In the genomic region with DNA sequence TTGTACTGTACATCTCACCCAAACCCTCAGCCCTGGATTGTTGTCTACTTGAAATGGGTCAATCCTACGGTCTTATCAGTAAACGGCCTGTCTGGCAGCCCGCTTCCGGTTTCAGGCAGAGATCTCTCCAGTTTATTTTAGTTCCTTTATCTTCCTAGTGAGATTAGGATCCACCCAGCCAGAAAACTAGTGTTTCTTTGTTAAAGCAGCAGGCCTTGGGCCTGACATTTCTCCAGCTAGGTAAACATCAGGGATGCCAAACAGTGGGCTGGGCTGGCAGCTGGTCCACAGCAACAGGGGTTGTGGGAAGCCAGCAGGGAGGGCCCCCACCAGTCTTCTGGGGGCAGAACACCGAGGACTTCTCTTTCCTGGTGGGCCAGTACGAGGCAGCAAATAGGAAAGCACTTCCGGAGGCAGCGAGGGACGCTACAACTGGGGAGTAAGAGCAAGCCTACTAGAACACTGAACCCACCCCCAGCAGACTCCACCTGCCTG, we compare ENCODE assay signal across 13 mouse cellular contexts. TPM values are rescaled to one million over a fixed set of nuclear protein-coding genes. Genes with fewer than 3 reads are reported as not detected.
DNase-seq lines count a peak whose midpoint lies in the region; ATAC-seq lines count a peak whose summit lies in the region.
"Had no signal": no experiment of that assay in that cellular context is flagged by ENCODE, and none has a peak within 500 bp of the region (broad histone marks: within the 10 kb centered on the region; RNA-seq: fewer than 3 reads in every experiment).

No protein-coding gene starts in this region.

- no peak overlapping the region for H3K4me3 ChIP-seq in lung, embryonic 16.5 days (ENCODE audit: low read length)
- H3K4me3 ChIP-seq in limb, embryonic 10.5 days, result no peak overlapping the region
- H3K4me3 ChIP-seq: layer of hippocampus, adult 2 months; limb, embryonic 13.5 days had no signal

- H3K27me3 ChIP-seq in lung, embryonic 16.5 days (ENCODE audit: control insufficient read depth, insufficient read depth, low read depth, low read length), result no peaks in the 10 kb centered on the region
- no peaks in the 10 kb centered on the region for H3K27me3 ChIP-seq in limb, embryonic 10.5 days (ENCODE audit: low read depth, poor library complexity, severe bottlenecking)
- H3K27me3 ChIP-seq: limb, embryonic 13.5 days had no signal

- WGBS in lung, embryonic 16.5 days, result 40% methylated on average over 9 of the region's 9 CpGs
- WGBS in limb, embryonic 10.5 days, result 85% methylated on average over 9 of the region's 9 CpGs

- no peak for DNase-seq in lung, postnatal 14 days
- no peak for DNase-seq in limb, embryonic 10.5 days (ENCODE audit: low spot score)
- no peak for DNase-seq in kidney, postnatal 14 days
- DNase-seq in spleen, postnatal 10 days (ENCODE audit: low spot score in 2 of 2), result no peak
- DNase-seq: embryo, embryonic 11 days; kidney, adult 11 months had no signal

- H3K4me1 ChIP-seq in lung, embryonic 16.5 days (replicated peaks; ENCODE audit: control insufficient read depth, insufficient read depth, low read length), result peaks cover 32% of the 10 kb centered on the region
- peaks cover 25% of the 10 kb centered on the region for H3K4me1 ChIP-seq in limb, embryonic 10.5 days

- H3K9me3 ChIP-seq in lung, embryonic 16.5 days (ENCODE audit: control insufficient read depth, low read length), result no peaks in the 10 kb centered on the region; the same call in 1 of the 2 replicates
- no peaks in the 10 kb centered on the region for H3K9me3 ChIP-seq in limb, embryonic 10.5 days (replicated peaks)
- H3K9me3 ChIP-seq: limb, embryonic 13.5 days had no signal

- H3K4me2 ChIP-seq in lung, embryonic 16.5 days (ENCODE audit: low read depth, low read length), result no peak overlapping the region
- H3K4me2 ChIP-seq: limb, embryonic 13.5 days had no signal

- peak overlapping the region; percentile 27; the same call in 1 of the 2 replicates for H3K27ac ChIP-seq in lung, embryonic 16.5 days (ENCODE audit: low read length)
- peak overlapping the region; percentile 58 for H3K27ac ChIP-seq in limb, embryonic 10.5 days
- H3K27ac ChIP-seq: layer of hippocampus, adult 2 months had no signal

- no peak overlapping the region for H3K9ac ChIP-seq in lung, embryonic 16.5 days (ENCODE audit: low read length)
- H3K9ac ChIP-seq: limb, embryonic 13.5 days had no signal

- H3K36me3 ChIP-seq in lung, embryonic 16.5 days (ENCODE audit: control insufficient read depth, insufficient read depth, low read length), result no peaks in the 10 kb centered on the region
- H3K36me3 ChIP-seq in limb, embryonic 10.5 days, result no peaks in the 10 kb centered on the region
- H3K36me3 ChIP-seq: limb, embryonic 13.5 days had no signal

- ATAC-seq in lung, embryonic 16.5 days (ENCODE audit: low read depth), result no peak
- peak; percentile 30 for ATAC-seq in common myeloid progenitor, adult 5-6 weeks (replicated peaks; ENCODE audit: low read depth, poor library complexity, severe bottlenecking)
- 0 out of 2 replicates have a peak, but pooled peaks have one; percentile 50 for ATAC-seq in megakaryocyte-erythroid progenitor cell, adult 5-6 weeks (replicated peaks; ENCODE audit: low FRiP score, low TSS enrichment, poor library complexity, severe bottlenecking)
- ATAC-seq: forebrain, embryonic 14.5 days had no signal

RNA-seq across cellular contexts. Expression of gene Gm9964, which starts 10.4 kb away (rescaled TPM):
- polyA plus RNA-seq in lung, embryonic 16.5 days (2015; fragmentation: Nextera tagmentation; extraction: Ambion mirVana), result not detected in 2 replicates
- not detected in 2 replicates for total RNA-seq in common myeloid progenitor, adult 5-6 weeks (2017)
- polyA plus RNA-seq in limb, embryonic 10.5 days (2016; fragmentation: Nextera tagmentation; extraction: Ambion mirVana), result not detected in 2 replicates
- total RNA-seq in megakaryocyte-erythroid progenitor cell, adult 5-6 weeks (2014; fragmentation: Nextera tagmentation), result not detected in 2 replicates
- total RNA-seq in megakaryocyte-erythroid progenitor cell, adult 5-6 weeks (2017), result not detected in 2 replicates
- total RNA-seq: heart, adult 18-20 months; layer of hippocampus, adult 2 months had no signal
- polyA plus RNA-seq: forebrain, embryonic 14.5 days; limb, embryonic 13.5 days had no signal

RNA-seq across cellular contexts. Expression of gene Wsb1, which starts 31.9 kb away (rescaled TPM):
- polyA plus RNA-seq in lung, embryonic 16.5 days (2015; fragmentation: Nextera tagmentation; extraction: Ambion mirVana), result 208 and 222 TPM in 2 replicates
- 118 and 127 TPM in 2 replicates for total RNA-seq in common myeloid progenitor, adult 5-6 weeks (2017)
- polyA plus RNA-seq in limb, embryonic 10.5 days (2016; fragmentation: Nextera tagmentation; extraction: Ambion mirVana), result 196 and 306 TPM in 2 replicates
- total RNA-seq in megakaryocyte-erythroid progenitor cell, adult 5-6 weeks (2014; fragmentation: Nextera tagmentation), result 45.0 and 45.9 TPM in 2 replicates
- total RNA-seq in megakaryocyte-erythroid progenitor cell, adult 5-6 weeks (2017), result 45.1 and 57.4 TPM in 2 replicates

RNA-seq across cellular contexts. Expression of gene Nf1, which starts 53.1 kb away (rescaled TPM):
- 5.8 and 8.2 TPM in 2 replicates for polyA plus RNA-seq in lung, embryonic 16.5 days (2015; fragmentation: Nextera tagmentation; extraction: Ambion mirVana)
- total RNA-seq in common myeloid progenitor, adult 5-6 weeks (2017), result 16.1 and 17.5 TPM in 2 replicates
- 6.5 and 7.6 TPM in 2 replicates for polyA plus RNA-seq in limb, embryonic 10.5 days (2016; fragmentation: Nextera tagmentation; extraction: Ambion mirVana)
- 23.3 and 27.5 TPM in 2 replicates for total RNA-seq in megakaryocyte-erythroid progenitor cell, adult 5-6 weeks (2014; fragmentation: Nextera tagmentation)
- 10.6 and 11.7 TPM in 2 replicates for total RNA-seq in megakaryocyte-erythroid progenitor cell, adult 5-6 weeks (2017)
